Mouse (Mus musculus): ENCODE measurements at regions not wholly inside any gene's neighbourhood (a gene's known extent, or its start where the extent isn't known, plus 50 kb on each side); places are given as distances from the start of the nearest gene placed in this dataset.

DNA sequence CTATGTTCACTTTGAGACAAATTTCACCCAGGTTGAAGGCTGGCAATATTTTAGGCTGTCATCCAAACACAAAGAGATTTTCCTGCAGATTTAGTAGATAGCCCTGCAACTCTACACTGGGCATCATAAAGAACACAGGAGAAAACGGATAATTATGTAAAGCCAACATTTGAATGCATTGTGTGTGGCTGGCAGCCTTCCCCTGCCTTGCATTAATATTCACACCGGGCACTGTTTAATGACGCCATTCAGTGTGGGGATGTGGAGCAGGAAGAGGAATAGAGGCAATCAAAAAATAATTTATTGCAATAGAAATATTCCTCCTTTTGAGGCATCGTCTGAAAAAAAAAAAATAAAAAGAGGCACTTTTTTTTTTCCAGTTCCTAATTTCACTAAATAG is 105.7 kb downstream of the Samd5 start:
- no peak for DNase-seq (ENCODE audit: low spot score)

DNA sequence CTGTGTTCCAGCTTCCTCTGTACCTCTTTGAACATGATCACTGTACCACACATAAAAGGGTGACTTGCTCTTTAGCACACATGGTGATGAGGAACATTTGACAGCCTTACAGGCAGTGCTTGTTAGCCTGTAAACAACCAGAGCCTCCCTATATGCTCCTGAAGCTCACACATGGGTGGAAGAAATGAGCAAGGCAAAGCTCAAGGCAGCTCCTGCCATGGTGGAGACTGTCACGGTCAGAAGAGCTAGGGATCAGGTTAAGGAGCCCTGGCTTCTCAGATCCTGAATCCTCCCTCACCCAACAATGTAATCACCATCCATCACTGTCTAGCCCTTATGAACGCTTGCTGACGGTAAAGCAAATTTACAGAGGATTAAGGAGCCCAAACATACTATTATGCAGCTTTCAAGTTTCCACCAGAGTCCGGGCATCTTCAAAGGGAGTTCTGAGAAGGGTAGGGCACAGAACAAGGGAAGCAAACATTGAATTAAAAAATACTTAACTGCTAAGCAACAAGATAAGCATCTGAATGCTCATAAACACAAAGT is 117.4 kb downstream of the Samd5 start:
- DNase-seq (ENCODE audit: low spot score): no peak

DNA sequence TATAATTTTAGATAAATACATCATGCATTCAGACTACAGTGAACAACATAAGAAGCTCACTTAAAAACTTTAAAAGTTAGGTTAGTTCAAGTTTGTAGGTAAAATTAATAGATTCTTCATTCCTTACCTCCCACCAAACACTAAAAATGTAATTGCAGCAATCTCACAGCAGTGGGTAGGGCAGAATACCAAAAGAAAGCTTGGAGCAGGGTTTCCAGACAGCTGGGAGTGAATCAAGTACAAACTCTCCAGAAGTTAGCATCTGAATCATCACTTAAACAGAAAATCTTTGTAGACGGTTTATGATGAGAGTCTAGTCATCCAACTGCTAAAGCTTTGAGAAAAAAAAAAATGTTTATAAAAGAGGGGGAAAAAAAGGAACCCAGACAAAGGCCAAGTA is 117.9 kb downstream of the Samd5 start:
- no peak for DNase-seq (ENCODE audit: low spot score)

DNA sequence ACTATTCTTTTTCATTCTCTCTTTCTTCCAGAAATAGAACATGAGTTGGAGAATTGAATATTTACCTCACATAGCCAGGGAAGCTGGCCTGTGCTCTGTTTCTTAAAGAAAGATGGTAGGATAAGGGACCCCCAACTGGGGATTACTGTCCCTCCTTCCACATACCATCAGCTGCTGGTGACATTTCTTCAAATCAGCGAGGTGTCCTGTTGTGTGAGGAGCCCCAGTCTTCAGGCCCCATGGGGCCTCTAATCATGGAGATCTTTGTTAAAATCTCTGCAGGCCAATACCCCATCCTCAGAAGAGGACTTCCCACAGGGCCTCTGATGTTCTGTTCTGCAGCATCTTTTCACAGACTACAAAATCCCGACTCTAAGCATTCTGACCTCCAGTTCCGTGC is 121.1 kb downstream of the Samd5 start:
- no peak for DNase-seq (ENCODE audit: low spot score)

DNA sequence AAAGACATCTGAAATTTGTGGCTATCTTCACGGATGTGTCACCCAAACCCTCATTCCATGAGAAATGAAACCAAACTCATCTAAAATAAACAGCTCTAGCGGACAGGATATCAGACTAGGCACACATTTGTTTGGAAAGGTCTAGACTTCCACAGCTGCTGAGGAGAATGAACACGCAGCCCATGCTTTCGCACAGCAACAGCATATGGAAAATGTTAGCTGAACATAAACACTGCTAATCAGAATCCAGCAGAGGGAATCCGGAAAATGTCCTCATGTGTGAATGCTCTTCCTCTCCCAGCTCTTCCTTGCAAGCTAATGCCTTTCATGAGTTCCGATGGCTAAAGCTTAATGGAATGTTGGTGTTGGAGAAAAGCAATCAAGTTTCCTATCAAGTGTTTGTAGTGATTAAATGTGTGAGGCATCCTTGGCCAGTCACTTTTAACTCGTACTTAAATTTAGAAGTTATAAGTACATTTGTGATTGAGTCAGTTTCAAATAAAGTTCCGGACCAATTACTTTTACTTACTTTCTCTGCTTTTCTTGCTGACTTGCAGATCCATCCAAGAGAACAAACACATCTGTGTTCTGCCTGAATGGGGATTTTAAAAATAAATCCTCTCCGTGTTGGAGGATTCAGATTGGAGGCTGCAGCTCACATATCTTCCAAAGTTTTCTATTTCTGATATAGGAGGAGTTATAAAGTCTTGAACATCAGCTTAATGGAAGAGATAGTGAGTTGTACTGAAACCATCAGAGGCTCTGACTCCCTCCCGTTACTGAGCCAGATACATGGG is 124.9 kb downstream of the Samd5 start:
- DNase-seq (ENCODE audit: low spot score): no peak

DNA sequence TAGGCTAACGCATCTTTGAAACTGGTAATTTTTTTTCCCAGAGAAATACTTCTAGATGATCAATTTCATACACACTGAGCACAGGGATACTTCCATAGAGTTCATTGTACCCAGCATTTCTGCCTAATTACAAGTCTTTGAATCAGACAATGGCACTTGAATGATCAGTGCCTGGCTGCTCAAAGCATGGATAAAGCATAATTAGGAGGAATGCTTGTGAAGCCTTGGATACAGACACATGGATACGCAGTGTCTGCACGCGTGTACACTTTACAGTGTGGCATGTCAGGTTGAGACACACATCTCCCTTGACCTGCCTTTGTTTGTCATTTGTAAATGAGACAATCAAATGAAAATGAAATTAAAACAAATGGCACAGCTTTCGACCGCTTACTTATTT is 129.2 kb downstream of the Samd5 start:
- DNase-seq (ENCODE audit: low spot score): no peak

DNA sequence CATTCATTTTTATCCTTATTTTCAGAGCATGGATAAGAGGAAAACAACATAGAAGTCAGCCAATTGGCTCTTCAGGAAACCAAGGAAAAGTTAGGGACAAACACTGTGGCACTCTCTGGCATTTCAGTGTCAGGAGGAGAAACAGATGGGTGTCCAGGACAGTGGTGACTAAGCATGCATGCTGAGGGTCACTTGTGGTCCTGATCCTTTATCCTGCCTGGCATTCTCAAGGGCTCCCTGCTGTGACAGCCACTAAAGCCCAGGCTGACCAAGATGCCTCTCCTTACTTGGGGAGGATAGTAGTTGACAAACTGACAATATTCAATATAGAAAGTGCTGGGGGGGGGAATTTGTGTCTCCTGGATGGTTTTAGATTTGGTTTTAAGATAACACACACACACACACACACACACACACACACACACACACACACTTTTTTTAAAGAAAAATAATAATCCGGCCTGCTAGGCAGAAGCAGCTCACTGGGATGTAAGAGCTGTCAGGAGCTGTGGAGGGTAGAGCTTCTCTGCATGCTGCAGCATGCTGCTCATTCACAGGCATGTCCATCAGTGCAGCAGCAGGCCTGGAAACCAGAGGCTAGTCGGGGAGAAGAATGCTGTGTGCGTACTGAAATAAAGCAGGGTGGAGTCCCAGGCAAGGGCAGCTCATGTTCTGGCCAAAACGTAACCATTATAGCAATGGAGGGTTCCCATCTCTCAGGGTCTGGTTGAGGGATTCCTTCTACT is 130.8 kb downstream of the Samd5 start:
- no peak for DNase-seq (ENCODE audit: low spot score)

DNA sequence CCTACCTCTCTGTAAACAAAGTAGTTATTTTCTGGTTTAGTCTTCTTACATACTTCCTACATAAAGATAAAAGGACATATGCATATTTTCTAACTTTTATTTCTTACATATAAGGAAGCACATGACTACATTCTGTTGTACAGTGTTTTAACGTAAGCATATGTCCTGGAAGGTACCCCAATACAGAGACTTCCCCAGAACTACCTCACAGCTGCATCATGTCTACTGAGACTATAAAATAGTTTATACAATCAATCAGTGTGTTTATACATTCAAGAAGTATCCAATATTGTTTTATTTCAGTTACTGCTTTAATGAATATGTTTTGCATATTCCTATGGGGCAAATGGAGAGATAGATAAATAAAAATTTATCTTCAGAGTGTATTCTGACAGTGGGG is 133.4 kb downstream of the Samd5 start:
- DNase-seq (ENCODE audit: low spot score): no peak

DNA sequence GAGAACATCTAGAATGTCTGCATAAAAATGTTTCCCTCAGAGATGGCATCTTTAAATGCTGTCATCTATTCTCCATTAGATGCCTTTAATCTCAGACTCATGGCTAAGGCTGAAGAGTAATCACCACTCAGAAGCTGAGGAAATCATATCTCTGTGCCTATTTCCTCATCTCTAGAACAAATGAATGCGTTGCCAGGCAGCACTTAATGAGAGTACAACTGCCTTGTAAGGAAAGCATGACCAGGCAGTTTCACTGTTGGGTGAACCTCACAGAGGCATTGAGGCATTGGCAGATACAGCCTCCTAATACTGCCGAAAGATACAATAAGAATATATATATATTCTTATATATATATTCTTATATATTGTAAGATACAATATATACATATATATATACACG is 137.3 kb downstream of the Samd5 start:
- DNase-seq (ENCODE audit: low spot score): no peak

DNA sequence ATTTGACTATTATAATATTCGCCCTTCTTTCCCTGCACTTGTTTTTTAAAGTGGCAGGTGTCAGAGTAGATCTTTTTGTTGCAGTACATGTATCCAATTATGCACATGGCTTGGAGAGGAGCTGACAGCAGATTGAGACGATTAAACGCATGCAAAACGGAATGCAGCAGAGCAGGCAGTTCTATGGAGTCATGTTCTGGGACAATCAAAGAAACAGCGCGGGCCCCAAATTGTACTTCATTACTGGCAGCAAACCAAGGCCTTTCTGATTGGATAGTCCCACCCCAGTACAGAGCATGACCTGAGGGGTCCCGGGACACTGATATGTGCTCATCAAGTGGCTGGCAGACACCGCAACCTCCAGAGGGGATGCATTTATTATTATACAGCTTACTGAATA is 140.5 kb downstream of the Samd5 start:
- DNase-seq (ENCODE audit: low spot score): no peak

DNA sequence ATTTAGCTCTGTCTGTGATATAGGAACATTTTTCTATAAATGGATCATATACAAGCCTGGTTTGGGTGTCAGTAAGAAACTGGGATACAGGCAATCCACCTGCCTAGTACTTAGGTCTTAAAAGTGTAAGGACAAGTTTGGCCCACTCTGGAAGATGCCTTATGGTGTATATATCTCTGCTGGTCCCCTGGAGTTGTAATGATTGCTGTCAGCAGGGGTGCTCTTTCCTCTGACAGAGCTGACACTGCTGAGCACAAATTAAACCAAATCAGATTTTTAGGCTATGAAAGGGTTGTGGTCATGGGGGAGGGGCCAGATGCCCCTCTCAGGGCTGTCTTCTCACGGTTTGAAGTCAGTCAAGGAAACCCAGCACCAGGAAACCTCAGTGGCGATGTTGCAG is 141.7 kb downstream of the Samd5 start:
- no peak for DNase-seq (ENCODE audit: low spot score)

DNA sequence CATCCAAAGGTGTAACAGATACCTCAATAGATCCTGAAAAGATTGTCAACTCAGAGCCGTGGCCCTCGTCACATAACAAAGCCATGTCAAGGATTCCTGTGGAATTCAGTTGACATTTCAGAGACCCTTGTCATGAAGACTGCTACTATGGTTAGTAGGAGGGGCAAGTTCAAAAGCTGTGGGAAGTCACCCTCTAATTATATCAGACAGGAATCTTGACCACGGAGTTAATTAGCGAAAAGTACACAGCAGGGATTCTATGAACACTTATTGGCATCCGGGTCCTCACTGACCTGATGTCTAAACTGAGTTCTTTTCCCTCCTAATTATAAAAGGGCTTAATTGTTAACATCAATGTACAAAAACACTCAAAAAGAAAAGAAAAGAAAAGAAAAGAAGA is 143.1 kb downstream of the Samd5 start:
- no peak for DNase-seq (ENCODE audit: low spot score)

DNA sequence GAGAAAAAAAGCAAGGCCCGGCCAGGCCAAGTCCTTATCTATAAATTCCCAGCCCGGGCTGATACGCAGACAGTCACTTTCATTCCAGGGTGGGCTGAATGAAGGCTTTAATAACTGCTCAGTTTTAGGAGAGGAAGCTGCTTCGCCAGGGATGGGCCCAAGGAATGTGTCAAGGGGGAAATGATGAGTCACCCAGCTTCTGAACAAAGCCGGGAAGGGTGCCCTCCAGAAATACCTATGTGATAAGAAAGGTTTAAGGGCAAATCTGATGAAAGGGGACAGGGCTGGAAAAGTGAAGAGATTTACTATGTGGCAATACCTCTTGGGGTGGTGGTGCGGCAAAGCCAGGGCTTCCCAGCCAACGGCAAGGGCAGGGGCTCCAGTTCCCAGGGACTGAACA is 145.6 kb downstream of the Samd5 start:
- no peak for DNase-seq (ENCODE audit: low spot score)

DNA sequence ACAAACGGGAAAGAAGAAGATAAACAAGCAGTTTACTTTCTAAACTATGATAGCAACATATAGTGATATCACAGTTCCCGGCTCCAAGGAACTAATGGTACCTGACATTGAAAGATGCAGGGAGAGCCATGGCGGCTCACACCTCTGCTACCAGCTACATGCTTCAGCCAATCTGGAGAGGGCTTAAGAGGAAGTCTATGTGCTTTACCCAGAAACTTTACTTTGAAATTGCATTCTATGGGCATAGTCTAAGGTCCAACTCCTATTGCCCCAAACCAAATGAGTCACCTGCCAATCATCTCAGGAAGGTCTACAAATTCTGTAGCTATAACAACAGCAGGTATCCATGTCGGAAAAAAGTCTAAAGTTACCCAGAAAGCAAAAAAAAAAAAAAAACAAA is 146.9 kb downstream of the Samd5 start:
- DNase-seq (ENCODE audit: low spot score): no peak

DNA sequence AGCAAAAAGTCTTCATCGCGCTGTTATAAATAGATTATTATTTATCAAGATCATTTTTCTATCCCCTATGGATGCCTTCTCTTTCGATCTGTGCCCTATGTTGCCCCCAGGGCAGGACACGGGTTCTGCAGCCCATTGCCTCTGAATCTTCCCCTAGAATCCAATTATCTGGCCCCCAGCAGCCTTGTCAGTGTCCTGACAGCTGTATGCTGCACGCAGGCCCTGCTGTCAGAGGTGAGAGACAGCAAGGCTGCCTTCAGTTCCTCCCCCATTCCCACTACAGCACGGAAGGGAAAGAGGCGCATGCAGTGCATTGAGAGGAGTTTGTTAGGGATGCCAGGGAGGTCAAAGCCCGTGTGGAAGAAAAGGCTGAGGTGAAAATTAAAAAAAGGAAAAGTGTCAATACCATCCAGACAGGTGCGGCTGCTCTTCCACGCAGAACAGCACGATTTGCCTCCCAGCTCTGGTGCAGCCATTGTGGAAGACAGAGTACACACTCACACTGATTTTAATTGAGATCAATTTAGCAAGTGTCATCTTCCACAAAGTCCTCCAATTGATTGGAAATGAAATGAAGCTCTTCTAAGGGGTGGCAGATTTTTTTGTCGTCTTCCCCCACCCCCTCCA is 165.1 kb downstream of the Samd5 start:
- DNase-seq (ENCODE audit: low spot score): no peak

DNA sequence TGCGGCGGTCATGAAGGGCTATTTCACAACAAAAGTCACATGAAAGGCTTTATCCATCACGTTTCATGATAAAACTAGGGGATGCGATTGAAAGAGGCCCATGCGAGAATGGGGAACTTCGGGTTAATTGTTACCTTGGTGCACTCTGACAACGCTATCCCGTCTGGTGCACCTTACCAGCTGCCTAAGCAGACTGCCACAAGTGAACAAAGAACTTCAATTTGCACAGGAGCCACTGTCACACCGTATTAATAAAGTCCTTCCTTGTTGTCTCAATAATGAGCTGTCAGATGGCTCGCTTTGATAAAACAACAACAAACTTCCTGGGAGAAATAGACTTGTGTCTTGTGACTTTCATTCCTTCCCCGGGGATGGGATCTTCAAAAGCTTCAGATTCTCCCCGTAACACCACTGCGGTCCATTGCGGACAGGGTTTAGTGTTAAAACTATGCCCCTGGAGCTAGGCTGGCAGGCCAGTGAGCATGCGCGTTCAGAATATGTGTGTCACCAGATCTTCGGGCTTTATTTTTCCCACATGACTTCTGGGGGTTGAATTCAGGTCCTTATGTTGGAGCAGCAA is 165.8 kb downstream of the Samd5 start:
- no peak for DNase-seq (ENCODE audit: low spot score)

DNA sequence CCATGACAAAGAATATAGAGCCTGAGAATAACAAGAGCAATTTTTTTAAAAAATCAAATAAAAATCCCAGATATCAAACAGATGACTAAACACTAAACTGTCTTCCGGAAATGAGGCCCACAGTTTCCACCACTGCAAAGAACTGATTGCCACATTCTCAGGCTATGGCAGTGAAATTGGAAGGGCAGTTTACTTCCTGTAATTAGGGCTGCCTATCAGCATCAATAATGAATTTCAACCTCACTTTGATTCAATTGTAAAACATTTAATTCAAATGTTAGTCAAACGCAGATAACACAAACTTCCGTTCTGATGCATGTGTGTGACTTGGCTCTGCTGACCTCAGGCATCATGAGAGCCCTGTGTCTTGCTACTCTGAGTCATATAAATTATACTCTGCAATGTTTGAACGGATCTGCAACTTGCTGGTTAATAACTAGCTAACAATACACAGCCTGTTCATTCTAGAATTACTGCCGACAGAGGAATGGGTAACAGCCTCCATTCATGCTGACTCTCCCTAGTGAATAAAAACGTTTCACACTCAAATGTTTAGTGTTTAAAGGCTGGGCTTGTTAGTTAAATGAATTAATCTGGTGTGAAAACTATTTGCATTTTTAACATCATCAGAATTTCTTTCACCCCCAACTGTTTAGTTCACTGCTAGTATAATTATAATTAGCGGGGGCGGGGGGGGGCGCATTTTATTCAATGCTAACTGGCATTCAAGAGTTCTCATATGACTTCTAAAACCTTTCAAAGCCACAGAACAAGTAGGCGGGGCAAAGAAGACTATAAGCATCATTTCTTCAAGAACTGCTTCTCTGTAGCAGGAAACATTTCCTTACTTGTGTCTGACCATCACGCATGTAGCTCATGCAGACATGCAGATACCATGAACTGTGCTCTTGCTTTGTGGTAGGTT is 171.2 kb downstream of the Samd5 start:
- DNase-seq (ENCODE audit: low spot score): no peak

DNA sequence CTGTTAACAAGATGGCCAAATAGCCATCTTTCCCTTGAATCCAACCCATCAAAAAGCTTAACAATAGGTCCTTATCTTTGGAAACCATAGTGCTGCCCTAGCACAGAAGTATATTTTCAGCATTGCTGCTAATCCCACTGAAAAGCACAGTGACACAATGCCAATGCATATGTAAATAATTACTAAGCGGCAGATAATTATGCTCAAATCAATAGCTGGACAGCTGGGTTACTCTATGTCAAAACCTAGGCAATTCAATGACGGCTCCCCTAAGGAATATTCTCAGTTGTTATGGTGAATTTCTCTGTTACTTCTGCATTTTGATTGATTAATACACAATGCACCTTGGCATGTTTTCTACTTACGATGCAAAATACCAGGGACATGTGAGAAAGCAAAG is 176.5 kb downstream of the Samd5 start:
- no peak for DNase-seq (ENCODE audit: low spot score)

DNA sequence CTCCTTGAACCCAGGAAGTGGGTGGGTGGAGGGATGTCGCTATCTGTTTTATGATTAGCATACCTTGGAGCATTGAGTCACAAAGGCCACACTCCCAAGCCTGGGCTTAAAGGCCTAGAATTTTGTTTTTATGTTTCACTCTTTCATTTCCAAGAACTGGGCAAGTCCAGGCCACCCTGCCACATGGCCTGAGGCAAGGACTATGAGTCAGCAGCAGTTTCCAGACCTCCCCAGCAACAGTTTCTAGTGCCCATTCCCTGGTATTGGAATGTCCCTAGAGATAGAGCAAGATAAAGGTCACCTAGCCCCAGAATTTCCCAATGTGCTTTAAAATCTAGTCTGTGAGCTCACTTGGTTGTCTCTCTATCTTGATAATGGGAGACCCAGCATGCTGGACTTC is 178.0 kb downstream of the Samd5 start:
- peak; percentile 9 for DNase-seq (ENCODE audit: low spot score)

DNA sequence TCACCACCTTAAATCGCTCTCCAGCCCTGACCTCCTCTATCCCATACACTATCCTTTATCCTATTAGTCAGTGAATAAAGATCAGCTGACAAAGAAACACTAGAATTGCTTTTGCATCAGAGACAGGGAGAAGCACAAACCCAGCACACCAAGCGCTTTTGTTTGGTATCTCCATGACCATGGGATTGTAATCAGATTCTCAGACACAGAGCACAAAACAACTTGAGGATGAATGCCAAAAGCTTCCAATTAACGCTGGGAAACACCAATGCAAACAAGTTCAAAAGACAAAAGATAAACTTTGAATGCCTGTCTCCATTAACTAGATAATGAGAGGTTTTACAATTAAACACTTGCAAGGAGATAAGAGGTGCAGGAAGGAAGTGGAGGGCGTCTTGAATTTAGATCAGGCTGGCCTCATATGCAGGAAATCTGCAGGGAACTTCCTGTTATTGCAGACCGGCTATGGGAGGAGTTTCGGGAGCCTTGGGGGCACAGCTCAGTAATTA is 179.8 kb downstream of the Samd5 start:
- no peak for DNase-seq (ENCODE audit: low spot score)

DNA sequence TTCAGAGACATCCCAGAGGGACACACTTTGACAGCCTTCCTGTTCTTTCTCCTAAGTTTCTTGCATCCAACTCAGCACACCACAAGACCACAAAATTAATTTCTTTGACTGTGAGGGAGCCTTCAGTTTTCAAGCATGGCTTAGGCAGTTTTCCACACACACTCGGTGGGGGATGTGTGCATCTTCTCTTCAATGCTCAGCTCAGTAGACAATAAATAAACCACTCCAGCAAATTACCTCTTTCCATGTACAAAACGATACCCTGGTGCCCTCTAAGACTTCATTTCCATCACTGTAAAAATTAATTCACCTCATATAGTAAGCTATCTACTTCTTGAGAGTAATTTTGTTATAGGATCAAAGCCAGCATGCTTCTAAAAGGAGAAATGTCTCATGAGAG is 184.6 kb downstream of the Samd5 start:
- DNase-seq (ENCODE audit: low spot score): no peak

Measured in adipocyte (in vitro differentiated cells).